Mouse (Mus musculus): ENCODE measurements around the gene Il20rb.

Il20rb gene

GRCm38 (mm10) chr9:100436865-100437595 lies 49.6 kb downstream of the Il20rb start:
- no peaks in the 10 kb centered on the region for H3K4me1 ChIP-seq (replicated peaks; ENCODE audit: low read depth, low read length)
- no peak overlapping the region for H3K4me3 ChIP-seq (replicated peaks; ENCODE audit: low read length)
- no peaks in the 10 kb centered on the region for H3K27me3 ChIP-seq (ENCODE audit: insufficient read depth, low read length)
- TF ChIP-seq NANOG (IDR thresholded peaks at IDR 0.05; ENCODE audit: borderline replicate concordance, low read length) = no peak
- TF ChIP-seq POU5F1 (IDR thresholded peaks at IDR 0.05; ENCODE audit: borderline replicate concordance, low read length) = no peak
- no peak for TF ChIP-seq CTCF (conservative IDR thresholded peaks at IDR 0.05; ENCODE audit: low read length)
- peaks cover 1% of the 10 kb centered on the region; the same call in 1 of the 2 replicates for H3K9me3 ChIP-seq (ENCODE audit: low read length)
- no peaks in the 10 kb centered on the region for H3K36me3 ChIP-seq (ENCODE audit: insufficient read depth, low read length)

GRCm38 (mm10) chr9:100431355-100431754 lies 55.2 kb downstream of the Il20rb start:
- Histone ChIP-seq H3K27me3 (ENCODE audit: insufficient read depth, low read length) (no peaks in the 10 kb centered on the region), H3K4me1 (replicated peaks; ENCODE audit: low read depth, low read length) (no peaks in the 10 kb centered on the region), H3K4me3 (replicated peaks; ENCODE audit: low read length) (no peak overlapping the region), H3K9me3 (ENCODE audit: low read length) (peaks cover 8% of the 10 kb centered on the region; the same call in 1 of the 2 replicates), H3K36me3 (ENCODE audit: insufficient read depth, low read length) (no peaks in the 10 kb centered on the region)
- TF ChIP-seq NANOG (IDR thresholded peaks at IDR 0.05; ENCODE audit: borderline replicate concordance, low read length) = no peak
- no peak for TF ChIP-seq CTCF (conservative IDR thresholded peaks at IDR 0.05; ENCODE audit: low read length)
- no peak for TF ChIP-seq POU5F1 (IDR thresholded peaks at IDR 0.05; ENCODE audit: borderline replicate concordance, low read length)

GRCm38 (mm10) chr9:100430911-100431310 lies 55.7 kb downstream of the Il20rb start:
- Histone ChIP-seq H3K36me3 (ENCODE audit: insufficient read depth, low read length) (no peaks in the 10 kb centered on the region), H3K4me3 (replicated peaks; ENCODE audit: low read length) (no peak overlapping the region), H3K27me3 (ENCODE audit: insufficient read depth, low read length) (no peaks in the 10 kb centered on the region), H3K4me1 (replicated peaks; ENCODE audit: low read depth, low read length) (no peaks in the 10 kb centered on the region), H3K9me3 (ENCODE audit: low read length) (peaks cover 8% of the 10 kb centered on the region; the same call in 1 of the 2 replicates)
- TF ChIP-seq POU5F1 (IDR thresholded peaks at IDR 0.05; ENCODE audit: borderline replicate concordance, low read length) (no peak), CTCF (conservative IDR thresholded peaks at IDR 0.05; ENCODE audit: low read length) (no peak), NANOG (IDR thresholded peaks at IDR 0.05; ENCODE audit: borderline replicate concordance, low read length) (no peak)

GRCm38 (mm10) chr9:100419644-100420043 lies 66.9 kb downstream of the Il20rb start:
- no peaks in the 10 kb centered on the region for H3K9me3 ChIP-seq (ENCODE audit: low read length)
- no peaks in the 10 kb centered on the region for H3K4me1 ChIP-seq (replicated peaks; ENCODE audit: low read depth, low read length)
- TF ChIP-seq CTCF (conservative IDR thresholded peaks at IDR 0.05; ENCODE audit: low read length) (no peak), POU5F1 (IDR thresholded peaks at IDR 0.05; ENCODE audit: borderline replicate concordance, low read length) (no peak), NANOG (IDR thresholded peaks at IDR 0.05; ENCODE audit: borderline replicate concordance, low read length) (no peak)
- H3K4me3 ChIP-seq (replicated peaks; ENCODE audit: low read length) = no peak overlapping the region
- H3K36me3 ChIP-seq (ENCODE audit: insufficient read depth, low read length) = no peaks in the 10 kb centered on the region
- 0 out of 2 replicates have a peak, but pooled peaks cover 6% of the 10 kb centered on the region for H3K27me3 ChIP-seq (ENCODE audit: insufficient read depth, low read length)

- TF ChIP-seq NANOG (IDR thresholded peaks at IDR 0.05; ENCODE audit: borderline replicate concordance, low read length) (no peak), POU5F1 (IDR thresholded peaks at IDR 0.05; ENCODE audit: borderline replicate concordance, low read length) (no peak), CTCF (conservative IDR thresholded peaks at IDR 0.05; ENCODE audit: low read length) (no peak)
- H3K9me3 ChIP-seq (ENCODE audit: low read length) = no peaks in the 10 kb centered on the region
Observed at GRCm38 (mm10) chr9:100419103-100419502, 67.5 kb downstream of the Il20rb start.

GRCm38 (mm10) chr9:100416756-100417155 lies 69.8 kb downstream of the Il20rb start:
- no peaks in the 10 kb centered on the region for H3K36me3 ChIP-seq (ENCODE audit: insufficient read depth, low read length)
- TF ChIP-seq CTCF (conservative IDR thresholded peaks at IDR 0.05; ENCODE audit: low read length) = no peak
- TF ChIP-seq POU5F1 (IDR thresholded peaks at IDR 0.05; ENCODE audit: borderline replicate concordance, low read length) = no peak
- TF ChIP-seq NANOG (IDR thresholded peaks at IDR 0.05; ENCODE audit: borderline replicate concordance, low read length) = no peak
- H3K27me3 ChIP-seq (ENCODE audit: insufficient read depth, low read length) = 0 out of 2 replicates have a peak, but pooled peaks cover 6% of the 10 kb centered on the region
- H3K4me1 ChIP-seq (replicated peaks; ENCODE audit: low read depth, low read length) = no peaks in the 10 kb centered on the region
- no peaks in the 10 kb centered on the region for H3K9me3 ChIP-seq (ENCODE audit: low read length)
- H3K4me3 ChIP-seq (replicated peaks; ENCODE audit: low read length) = no peak overlapping the region

More at GRCm38 (mm10) chr9:100419103-100419502, 67.5 kb downstream of the Il20rb start:
- Histone ChIP-seq H3K4me1 (replicated peaks; ENCODE audit: low read depth, low read length) (no peaks in the 10 kb centered on the region), H3K4me3 (replicated peaks; ENCODE audit: low read length) (no peak overlapping the region), H3K36me3 (ENCODE audit: insufficient read depth, low read length) (no peaks in the 10 kb centered on the region), H3K27me3 (ENCODE audit: insufficient read depth, low read length) (0 out of 2 replicates have a peak, but pooled peaks cover 6% of the 10 kb centered on the region)

GRCm38 (mm10) chr9:100416299-100416698 lies 70.3 kb downstream of the Il20rb start:
- Histone ChIP-seq H3K27me3 (ENCODE audit: insufficient read depth, low read length) (0 out of 2 replicates have a peak, but pooled peaks cover 6% of the 10 kb centered on the region), H3K36me3 (ENCODE audit: insufficient read depth, low read length) (no peaks in the 10 kb centered on the region), H3K4me3 (replicated peaks; ENCODE audit: low read length) (no peak overlapping the region), H3K4me1 (replicated peaks; ENCODE audit: low read depth, low read length) (no peaks in the 10 kb centered on the region), H3K9me3 (ENCODE audit: low read length) (no peaks in the 10 kb centered on the region)
- TF ChIP-seq CTCF (conservative IDR thresholded peaks at IDR 0.05; ENCODE audit: low read length) (no peak), POU5F1 (IDR thresholded peaks at IDR 0.05; ENCODE audit: borderline replicate concordance, low read length) (no peak), NANOG (IDR thresholded peaks at IDR 0.05; ENCODE audit: borderline replicate concordance, low read length) (no peak)

GRCm38 (mm10) chr9:100415328-100415979 lies 71.1 kb downstream of the Il20rb start:
- H3K36me3 ChIP-seq (ENCODE audit: insufficient read depth, low read length) = no peaks in the 10 kb centered on the region
- no peaks in the 10 kb centered on the region for H3K9me3 ChIP-seq (ENCODE audit: low read length)
- no peak overlapping the region for H3K4me3 ChIP-seq (replicated peaks; ENCODE audit: low read length)
- no peak for TF ChIP-seq CTCF (conservative IDR thresholded peaks at IDR 0.05; ENCODE audit: low read length)
- TF ChIP-seq NANOG (IDR thresholded peaks at IDR 0.05; ENCODE audit: borderline replicate concordance, low read length) = no peak
- TF ChIP-seq POU5F1 (IDR thresholded peaks at IDR 0.05; ENCODE audit: borderline replicate concordance, low read length) = no peak
- H3K27me3 ChIP-seq (ENCODE audit: insufficient read depth, low read length) = 0 out of 2 replicates have a peak, but pooled peaks cover 6% of the 10 kb centered on the region
- no peaks in the 10 kb centered on the region for H3K4me1 ChIP-seq (replicated peaks; ENCODE audit: low read depth, low read length)
